Mouse (Mus musculus): Measurements from ENCODE around the gene Aplp2.

Gene Aplp2

DNA sequence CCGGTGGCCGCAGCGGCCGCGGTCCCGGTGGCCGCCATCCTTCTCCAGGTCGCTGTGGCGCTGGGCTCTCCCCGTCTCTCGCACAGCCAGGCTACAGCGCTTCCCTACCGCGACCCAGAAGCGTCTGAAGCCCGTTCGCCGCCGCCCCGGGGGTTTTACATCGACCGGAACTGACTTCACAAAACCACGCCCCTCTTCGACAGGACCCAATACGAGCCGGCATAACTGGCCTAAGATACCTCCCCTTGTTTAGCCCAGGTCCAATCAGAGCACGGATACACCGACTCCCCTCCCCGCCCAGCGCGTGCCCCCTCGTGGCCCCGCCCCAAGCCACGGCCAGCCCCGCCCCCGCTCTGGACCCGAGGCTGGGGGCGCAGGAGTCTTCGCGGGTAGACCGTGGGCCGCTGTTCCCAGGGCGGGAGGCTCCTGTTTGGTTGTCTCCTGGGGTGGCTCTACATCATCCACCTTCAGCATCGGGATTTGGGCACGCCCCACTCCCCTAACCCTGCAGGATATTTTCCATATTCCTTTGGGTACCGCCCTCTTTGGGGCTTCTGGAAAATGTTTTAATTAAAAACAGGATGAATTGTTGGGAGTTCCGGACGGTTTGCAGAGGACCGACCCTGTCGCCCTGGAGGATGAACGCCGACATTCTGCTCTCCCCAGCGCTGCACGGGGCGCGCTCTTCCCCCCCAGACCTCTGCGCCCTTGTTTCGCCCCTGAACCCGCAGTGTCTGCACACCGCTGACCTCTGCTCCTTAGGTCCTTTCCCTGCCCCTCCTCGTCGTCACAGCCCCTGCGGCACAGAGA, at the start of gene Aplp2:
Gene Aplp2 (minus strand): TSS at position 126 of the 810 bp plus-strand sequence.
- DNase-seq (ENCODE audit: low spot score) = peak; percentile 96

DNA sequence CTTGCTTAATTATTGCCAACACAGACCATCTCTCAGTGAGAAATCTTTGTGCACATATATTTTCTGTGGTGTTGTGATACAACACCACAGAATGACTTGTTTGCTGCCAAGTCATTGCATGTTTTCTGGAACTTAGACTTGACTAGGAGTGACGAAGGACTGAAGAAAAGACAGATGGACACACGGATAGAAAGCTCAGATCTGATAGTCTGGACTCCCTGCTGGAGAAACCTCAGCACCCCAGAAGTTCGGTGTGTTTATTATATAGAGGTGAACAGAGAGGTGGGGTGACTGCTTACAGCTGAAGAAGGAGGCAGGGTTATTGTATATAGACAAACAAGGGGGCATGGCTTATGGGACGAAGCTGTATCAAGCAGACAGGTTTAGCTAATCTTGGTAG, 48.6 kb upstream of the Aplp2 start:
- no peak for DNase-seq (ENCODE audit: low spot score)

DNA sequence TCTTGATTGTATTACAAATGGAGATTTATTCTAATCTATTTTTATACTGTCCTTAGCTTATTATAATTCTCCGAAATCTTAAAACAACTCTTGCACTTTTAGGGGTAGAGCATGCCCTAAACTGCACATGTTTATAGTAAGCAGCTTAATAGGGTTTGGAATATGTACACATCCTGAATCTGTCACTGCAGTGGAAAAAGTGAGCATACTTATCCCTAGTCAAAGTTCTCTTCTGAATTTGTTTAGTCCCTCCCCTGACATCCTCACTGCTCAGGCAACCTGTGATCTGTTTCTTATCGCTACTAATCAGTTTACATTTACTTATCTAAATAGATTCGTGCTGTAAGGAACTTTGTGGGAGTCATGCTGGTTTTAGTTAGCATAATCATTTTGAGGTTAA, 46.6 kb upstream of the Aplp2 start:
- no peak for DNase-seq (ENCODE audit: low spot score)

DNA sequence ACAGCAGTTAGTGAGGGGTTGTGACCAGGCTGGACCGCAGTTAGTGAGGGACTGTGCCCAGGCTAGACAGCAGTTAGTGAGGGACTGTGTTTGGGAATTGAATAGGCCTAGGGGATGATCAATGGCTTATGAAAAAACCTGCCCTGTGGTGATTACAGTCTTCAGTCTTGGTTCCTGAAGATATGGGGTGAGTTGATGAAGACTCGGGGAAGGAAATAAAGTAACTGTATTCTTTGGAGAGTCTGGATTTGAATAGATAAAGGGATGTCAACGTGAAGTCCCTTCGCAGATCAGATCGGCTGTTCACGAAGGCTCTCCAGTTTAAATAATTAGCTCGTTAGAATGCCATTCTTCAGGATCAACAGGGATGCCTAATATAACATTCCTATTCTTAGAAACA, 44.3 kb upstream of the Aplp2 start:
- DNase-seq (ENCODE audit: low spot score) = no peak

DNA sequence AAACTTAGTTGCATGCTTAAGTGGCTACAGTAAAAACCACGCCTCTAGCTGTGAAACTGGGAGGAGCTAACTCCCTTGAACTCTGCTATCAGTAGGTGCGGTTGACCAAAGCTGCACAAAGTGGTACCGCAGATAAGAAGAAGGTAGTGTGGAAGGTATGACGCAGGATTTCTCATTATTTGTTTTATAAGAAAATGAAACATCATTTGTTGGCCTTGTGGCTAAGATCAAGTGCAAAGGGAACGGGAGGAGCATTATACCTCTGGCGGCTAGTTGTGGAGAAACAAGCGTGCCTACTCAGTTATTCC, 43.0 kb upstream of the Aplp2 start:
- no peak for DNase-seq (ENCODE audit: low spot score)

DNA sequence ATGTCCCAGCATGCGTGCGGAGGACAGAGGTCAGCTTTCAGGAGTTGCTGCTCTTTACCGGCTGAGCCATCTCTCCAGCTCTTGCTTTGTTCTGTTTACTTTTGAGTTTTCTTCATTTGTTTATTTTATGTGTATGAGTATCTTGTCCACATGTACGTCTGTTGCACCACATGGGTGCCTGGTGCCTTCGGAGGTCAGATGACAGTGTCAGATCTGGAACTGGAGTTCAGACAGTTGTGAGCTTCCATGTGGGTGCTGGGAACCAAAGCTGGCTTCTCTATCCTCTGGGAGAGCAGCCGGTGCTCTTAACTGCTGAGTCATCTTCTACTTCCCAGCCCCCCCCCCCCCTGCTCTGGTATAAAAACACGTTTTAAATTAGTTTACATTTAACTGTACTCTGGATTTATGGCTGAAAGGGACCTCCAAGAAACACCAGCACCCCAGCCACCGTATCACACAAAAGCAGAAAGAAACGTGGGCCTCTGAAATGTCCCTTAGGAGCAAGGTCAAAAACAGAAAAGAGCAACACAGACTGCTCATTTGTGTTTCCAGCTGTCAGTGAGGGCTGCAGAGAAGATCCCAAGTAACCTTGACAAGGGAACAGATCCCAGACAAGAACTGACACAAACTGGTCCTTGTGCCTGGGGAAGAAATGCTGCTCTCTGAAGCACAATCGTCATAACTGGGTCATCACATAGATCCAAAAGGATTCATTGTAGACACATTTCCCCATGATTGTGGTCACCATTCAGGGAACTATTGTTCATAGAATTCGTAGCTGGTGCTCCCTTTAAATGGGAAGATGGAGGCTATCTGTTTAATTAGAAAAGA, 42.5 kb upstream of the Aplp2 start:
- no peak for DNase-seq (ENCODE audit: low spot score)

DNA sequence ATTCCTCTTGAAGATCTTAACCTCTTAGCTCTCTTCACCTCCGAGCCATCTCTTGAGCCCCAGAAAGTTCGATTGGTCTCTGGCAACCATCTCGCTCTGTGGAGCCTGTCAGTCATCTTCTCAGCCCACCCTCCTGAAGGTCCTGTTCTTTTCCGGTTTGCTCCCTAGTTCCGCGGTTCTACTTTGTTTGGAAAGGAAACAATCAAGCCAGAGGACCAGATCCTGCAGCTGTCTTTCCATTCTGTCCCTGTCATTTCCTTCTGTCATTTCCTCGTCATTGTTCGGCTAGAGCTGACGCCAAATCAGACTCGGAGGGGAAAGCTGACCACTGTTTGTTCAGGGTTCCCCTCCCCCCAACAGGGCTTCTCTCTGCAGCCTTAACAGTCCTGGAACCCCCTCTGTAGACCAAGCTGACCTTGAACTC, 41.7 kb upstream of the Aplp2 start:
- no peak for DNase-seq (ENCODE audit: low spot score)

DNA sequence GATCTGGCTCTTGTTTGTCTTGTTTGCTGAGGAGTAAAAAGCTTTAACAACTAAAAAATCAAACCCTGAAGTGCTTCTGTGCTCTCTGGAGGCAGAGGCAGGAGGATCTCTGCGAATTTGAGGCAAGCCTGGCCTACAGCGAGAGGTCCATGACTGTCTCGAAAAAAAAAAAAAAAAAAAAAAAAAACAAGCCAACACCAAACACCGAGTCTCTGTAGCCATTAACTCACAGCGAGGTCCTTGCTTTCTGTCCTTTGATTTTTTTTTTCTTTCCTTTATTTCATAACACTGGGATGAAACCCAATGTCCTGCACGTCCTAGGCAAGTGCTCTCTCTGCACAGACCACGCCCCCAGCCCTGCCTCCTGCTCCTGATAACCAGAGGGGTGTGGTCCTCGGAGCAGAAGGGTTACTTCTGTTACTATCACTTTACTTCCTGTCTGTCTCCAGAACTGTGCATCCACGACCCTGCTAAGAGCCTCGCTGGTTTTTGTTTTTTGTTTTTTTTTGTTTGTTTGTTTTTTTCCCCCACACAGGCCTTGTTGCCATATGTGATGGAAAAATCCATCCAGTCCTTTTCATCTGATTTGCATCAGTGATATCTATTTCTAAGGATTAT, 40.7 kb upstream of the Aplp2 start:
- no peak for DNase-seq (ENCODE audit: low spot score)

DNA sequence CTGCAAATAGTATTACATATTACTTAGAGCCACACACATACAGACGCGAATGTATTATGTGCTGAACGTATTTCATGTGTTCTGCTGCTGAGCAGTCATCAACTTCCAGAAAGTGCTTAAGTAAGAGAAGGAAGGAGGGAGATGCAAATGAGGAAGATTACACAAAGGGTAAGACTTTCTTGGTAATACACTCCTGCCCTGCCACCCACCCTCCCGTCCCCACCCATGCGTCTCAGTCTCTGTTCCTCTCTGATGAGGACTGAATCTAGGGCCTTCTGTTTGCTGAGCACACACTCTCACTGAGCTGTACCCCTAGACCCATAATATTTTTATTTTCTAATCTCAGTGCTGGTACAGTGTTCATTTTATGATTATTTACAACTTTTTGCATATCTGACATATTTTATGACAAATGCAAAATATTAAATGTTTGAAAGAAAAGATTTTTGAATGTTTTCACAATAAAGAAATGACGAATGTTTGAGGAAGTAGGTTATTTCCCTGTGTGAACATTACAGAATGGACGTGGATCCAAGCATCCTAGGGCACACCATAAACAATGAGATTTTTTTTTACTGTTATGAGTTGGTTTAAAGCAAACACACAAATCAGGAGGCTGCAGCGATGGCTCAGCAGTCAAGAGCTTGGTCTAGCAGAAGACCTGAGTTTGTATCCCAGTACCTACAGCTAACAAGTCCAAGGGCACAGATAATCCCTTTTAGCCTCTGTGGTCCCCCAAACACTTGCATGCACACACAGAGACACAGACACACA, 36.0 kb upstream of the Aplp2 start:
- DNase-seq (ENCODE audit: low spot score) = no peak

DNA sequence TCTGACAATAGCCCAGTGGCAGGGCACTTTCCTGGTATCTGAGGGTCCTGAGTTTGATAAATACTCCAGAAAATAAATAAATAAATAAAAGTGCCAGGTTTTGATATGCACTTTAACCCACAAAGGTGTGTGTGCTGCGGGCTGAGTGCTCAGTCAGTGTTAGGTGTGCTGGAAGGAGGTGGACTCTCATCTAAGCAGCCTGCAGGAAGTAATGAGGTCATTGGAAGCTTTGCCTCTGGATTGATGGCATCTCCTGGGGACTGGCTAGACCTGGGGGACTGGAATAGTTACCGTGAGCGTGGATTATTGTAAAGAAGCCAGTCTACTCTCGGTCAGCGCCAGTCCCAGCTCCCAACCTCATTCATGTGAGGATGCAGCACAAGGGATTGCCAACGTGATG, 34.8 kb upstream of the Aplp2 start:
- no peak for DNase-seq (ENCODE audit: low spot score)

DNA sequence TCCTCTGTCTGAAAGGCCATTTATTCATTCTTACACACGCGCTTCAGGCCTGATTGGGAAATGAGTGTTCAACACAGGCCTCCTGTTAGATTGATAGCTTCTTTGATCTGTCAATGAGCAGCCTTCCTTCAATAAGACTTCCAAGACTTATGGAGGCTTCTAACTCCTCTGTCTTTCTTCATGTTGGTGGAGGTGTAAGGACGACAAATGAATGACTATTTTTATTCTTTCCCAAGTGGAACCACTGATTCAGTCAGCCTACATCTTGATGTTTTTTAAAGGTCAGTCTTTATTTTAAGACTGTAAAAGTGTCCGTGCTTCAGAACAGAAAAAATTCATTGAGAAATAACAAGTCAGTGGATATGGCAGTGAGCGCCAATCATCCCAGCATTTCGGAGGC, 33.4 kb upstream of the Aplp2 start:
- no peak for DNase-seq (ENCODE audit: low spot score)

DNA sequence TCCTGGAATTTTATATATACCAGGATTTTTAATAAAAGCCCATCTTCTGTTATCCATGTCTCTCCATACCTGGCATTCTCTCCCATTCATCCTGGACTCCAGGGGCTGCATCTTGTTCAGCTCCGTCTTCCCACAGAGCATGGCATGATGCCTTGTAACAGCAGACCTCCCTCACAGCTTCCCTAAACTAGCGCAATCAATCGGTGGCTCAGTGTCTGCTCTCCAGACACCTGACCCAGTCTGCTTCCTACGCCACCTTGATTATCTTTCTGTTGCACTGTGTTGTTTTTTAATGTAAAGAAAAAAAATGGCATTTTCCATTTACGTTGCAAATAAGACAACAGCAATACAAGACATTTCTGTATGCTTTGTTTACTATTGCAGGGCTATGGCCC, 32.3 kb upstream of the Aplp2 start:
- no peak for DNase-seq (ENCODE audit: low spot score)

DNA sequence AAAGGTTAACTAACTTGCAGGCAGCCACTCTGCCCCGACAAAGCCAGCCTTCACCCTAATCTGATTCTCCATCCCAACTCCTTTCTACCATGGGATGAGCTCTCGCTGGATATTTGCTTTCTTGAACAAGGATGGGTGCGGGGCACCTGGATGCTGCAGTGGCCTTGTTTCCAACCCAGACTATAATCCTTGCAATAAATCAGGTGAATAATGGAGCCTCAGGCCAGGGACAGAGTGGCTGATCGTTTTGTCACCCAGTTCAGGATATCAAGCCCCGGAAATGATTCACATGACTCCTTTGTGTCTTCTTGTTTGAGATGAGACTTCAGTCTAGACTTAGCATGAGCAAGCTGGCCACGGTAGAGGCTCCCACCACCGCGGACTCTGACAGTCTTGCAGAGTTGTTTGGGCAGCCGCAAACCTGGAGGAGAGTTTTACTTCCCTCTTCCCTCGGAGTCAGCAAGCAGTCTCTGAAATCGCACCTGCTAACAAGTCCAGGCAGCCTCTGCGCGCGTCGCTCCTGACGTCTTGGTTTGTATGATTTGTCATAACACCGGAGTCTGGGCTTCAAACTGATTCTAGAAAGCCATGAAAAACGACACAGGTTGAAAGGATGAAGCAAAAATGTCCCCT, 31.8 kb upstream of the Aplp2 start:
- no peak for DNase-seq (ENCODE audit: low spot score)

DNA sequence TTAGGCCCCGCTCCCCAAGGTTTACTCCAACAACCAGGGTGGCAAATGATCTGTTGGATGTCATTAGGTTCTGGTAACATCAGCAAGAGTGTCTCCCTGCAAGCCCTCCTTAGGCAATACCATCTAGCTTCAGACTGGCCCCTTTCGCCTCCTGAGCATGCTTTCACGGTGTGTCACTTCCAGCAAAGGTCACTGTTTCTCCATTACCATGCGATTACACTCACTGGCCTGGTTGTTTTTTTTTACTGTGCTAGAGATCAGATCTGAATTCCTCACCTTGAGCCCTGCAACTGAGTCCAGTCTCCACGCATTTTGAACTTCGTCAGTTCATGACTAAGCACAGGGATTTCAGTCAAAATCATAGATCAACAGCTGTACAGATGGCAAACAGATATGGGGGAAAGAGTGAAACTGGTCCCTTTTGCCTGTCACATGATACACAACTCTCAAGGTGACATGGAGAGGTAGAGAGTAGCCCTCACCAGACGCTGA, 29.6 kb upstream of the Aplp2 start:
- DNase-seq (ENCODE audit: low spot score) = no peak

DNA sequence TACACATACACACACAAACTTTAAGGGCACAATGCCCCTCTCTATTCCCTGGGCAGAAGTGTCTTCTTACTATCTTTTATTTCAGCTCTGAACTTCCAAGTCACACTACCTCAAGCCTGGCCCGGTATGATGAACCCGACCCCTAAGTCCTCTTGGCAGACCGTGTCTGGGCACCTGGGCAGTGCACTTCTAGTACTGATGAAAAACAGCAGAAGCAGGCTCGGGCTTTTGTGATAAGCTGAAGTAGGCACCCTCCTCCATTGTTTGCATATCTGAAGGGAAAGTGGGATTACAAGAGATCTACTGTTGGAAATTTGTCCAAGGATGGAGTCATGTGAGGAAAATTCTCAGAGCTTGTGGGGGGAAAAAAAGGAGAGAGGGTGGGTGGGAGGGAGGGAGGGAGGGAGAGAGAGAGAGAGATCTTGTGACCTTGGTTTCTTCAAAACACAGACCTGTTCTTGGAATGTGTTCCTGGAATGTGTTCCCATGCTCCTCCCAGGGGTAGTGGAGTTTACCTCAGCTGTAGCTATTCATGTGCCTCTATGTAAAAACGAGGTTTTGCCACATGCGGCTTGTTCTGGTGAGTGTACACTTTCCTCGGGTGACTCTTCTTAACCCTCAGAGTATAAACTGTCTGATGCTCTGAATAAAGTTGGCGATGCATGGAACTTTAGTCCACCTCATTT, 29.1 kb upstream of the Aplp2 start:
- DNase-seq (ENCODE audit: low spot score) = no peak

DNA sequence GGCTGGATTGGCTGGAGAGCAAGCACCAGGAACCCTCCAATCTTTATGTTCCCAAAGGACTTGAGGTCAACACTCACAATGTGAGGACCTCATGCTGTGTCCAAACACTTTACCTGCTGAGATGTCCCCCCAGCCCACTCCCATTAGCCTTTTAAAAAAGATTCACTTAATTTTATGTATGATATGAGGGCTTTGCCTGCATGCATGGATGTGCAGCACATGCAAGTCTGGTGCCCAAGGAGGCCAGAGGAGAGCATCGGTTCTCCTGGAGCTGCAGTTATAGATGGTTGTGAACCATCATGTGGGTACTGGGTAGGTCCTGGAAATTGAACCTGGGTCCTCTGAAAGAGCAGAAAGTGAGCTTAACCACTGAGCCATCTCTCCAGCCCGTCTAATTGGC, 27.9 kb upstream of the Aplp2 start:
- DNase-seq (ENCODE audit: low spot score) = no peak

DNA sequence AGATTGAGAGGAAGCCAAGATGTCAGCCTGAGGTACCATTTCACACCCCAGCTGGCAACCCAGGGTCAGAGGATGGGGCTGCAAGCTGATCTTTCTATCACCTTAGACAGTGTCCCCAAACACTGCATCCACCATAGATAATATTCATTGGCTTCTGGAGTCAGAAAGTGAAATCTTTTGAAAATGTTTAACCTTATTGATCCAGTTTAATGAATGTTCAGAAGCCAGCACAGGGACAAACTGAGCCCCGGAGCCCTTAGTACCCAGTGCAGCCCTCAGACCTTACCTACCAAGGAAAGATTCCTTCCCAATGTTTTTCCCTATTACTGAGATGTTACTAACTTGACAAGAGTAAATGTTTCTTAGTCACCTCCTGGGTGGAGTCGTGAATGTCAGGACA, 26.9 kb upstream of the Aplp2 start:
- DNase-seq (ENCODE audit: low spot score) = no peak

DNA sequence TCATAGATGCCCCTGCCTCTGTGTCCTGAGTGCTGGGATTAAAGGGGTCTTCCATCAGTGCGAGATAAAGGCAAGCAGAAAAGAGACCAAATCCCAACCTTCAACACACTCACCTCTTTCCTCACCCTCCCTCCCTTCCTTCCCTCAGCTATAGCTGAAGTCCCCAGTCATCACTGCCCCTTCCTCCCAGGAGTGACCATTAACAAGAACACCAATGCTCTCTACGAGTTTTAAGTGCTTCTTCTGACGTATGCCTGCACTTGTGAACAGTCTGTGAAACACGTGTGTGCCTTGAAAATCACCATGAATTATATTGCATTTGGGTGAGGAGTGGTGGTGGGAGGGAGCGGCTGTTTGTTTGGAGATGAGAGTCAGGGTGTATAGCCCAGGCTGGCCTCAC, 24.5 kb upstream of the Aplp2 start:
- no peak for DNase-seq (ENCODE audit: low spot score)

DNA sequence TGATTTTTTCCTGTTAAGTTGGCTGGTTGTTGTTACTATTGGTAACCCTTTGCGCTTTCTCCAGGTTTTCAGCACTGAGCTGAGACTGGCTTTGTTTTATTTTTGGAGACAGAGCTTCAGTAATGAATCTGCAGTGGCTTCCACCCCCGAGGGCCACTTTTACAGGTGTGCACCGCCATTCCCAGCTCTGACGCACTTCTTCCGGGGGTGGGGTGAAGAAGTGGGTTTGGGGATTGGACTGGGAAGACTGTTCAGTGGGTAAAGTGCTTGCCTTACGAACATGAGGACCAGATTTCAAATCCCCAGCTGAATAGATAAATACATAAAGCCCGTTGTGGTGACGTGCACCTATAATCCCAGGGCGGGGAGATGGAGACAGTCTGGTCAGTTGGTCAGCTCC, 23.9 kb upstream of the Aplp2 start:
- no peak for DNase-seq (ENCODE audit: low spot score)

DNA sequence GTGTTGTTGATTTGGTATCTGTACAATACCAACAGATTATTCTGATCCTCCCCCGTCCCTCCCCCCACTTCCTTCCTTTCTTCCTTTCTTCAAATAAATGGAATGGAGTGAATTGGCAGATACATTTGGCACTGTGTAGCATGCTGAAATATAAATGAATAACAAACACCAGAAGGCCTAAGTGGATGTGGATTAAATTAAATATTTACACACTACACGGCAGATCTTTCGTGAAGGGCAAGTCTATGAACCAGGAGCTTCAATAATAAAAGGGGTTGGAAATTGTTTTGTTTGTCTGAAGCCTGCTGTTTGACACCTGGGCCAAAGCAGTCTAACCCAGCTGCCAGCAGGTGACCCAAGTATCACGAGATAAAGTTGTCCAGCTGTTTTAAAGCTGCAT, 23.4 kb upstream of the Aplp2 start:
- DNase-seq (ENCODE audit: low spot score) = no peak

DNA sequence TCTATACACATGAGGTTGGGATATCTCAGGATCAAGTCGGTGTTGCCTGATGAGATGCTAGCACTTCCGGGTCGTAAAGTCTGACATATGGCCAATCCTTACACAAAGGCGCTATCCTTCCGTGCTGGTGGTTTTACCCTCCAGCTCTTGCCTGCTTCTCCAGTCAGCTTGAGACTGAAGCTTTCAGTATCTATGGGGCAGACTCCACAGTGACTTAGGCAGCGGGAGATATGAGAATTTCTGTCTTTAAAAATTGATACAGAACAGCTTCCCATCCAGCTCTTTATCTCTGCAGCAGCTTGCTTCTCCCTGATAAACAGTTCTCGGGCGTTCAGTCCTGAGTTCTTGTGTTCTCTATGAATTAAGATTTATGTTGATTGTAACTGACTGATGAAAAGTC, 14.9 kb upstream of the Aplp2 start:
- DNase-seq (ENCODE audit: low spot score) = no peak
